Mouse (Mus musculus) midbrain, embryonic 10.5 days (tissue): ENCODE measurements around the gene Hpca. TPM values are rescaled to one million over a fixed set of nuclear protein-coding genes. Genes with fewer than 3 reads are reported as not detected.

Experiments
- DNase-seq: peaks from one replicate; pipeline ENCODE4 v3.0.0-alpha.2; 2017; ENCODE audit warnings: low spot score
- H3K27ac ChIP-seq: fragments of 300-500 bp; sonication (generic); replicated peaks from 2 replicates; pipeline ENCODE4 v1.5.1; 2016; ENCODE audit warnings: mild to moderate bottlenecking
- H3K27me3 ChIP-seq: fragments of 300-500 bp; sonication (generic); 2 replicates; pipeline ENCODE4 v1.6.1; 2016; ENCODE audit warnings: low read depth, mild to moderate bottlenecking; ENCODE audit not compliant: poor library complexity, severe bottlenecking
- H3K36me3 ChIP-seq: fragments of 300-500 bp; sonication (generic); 2 replicates; pipeline ENCODE4 v1.6.1; 2016; ENCODE audit warnings: mild to moderate bottlenecking, moderate library complexity
- H3K4me1 ChIP-seq: fragments of 300-500 bp; sonication (generic); 2 replicates; pipeline ENCODE4 v1.6.1; 2016
- H3K4me3 ChIP-seq: fragments of 300-500 bp; sonication (generic); 2 replicates; pipeline ENCODE4 v1.5.1; 2016; ENCODE audit warnings: mild to moderate bottlenecking, moderate library complexity
- H3K9me3 ChIP-seq: fragments of 300-500 bp; sonication (generic); replicated peaks from 2 replicates; pipeline ENCODE4 v1.6.1; 2016; ENCODE audit warnings: mild to moderate bottlenecking
- WGBS: fragments of 180-500 bp; shearing (Covaris S2); methylation state at CpG from one replicate; pipeline ENCODE4 v1.1.7; 2016; 5-methylcytosine and 5-hydroxymethylcytosine counted together
- polyA plus RNA-seq: library from polyadenylated mRNA; unstranded; fragments of >200 nt; fragmentation: Nextera tagmentation; extraction: Ambion mirVana; gene quantifications from 2 replicates; pipeline ENCODE4 v1.2.1, GENCODE M21; 2016

Gene Hpca
- polyA plus RNA-seq, 1 experiment from 2014 or later, result 1.4 TPM

- H3K27ac ChIP-seq, result peak overlapping the region; percentile 25
- peaks cover 26% of the 10 kb centered on the region for H3K4me1 ChIP-seq
- no peaks in the 10 kb centered on the region for H3K9me3 ChIP-seq
- 32% methylated on average over 28 of the region's 28 CpGs for WGBS
- H3K36me3 ChIP-seq, result no peaks in the 10 kb centered on the region
- DNase-seq, result peak; percentile 87
- H3K4me3 ChIP-seq, result 0 out of 2 replicates have a peak overlapping the region, but pooled peaks have one; percentile 12
- peaks cover 40% of the 10 kb centered on the region for H3K27me3 ChIP-seq
Observed at GRCm38 (mm10) chr4:129113083-129113988, 8.5 kb downstream of the Hpca start.

GRCm38 (mm10) chr4:129112231-129112630 is 9.6 kb downstream of the Hpca start:
- 64% methylated on average over 13 of the region's 13 CpGs for WGBS
- Histone ChIP-seq H3K27ac (no peak overlapping the region), H3K27me3 (peaks cover 46% of the 10 kb centered on the region)

GRCm38 (mm10) chr4:129111350-129111749 is 10.5 kb downstream of the Hpca start:
- 63% methylated on average over 11 of the region's 11 CpGs for WGBS
- no peak overlapping the region for H3K27ac ChIP-seq
- H3K36me3 ChIP-seq, result no peaks in the 10 kb centered on the region
- peaks cover 47% of the 10 kb centered on the region for H3K27me3 ChIP-seq
- no peak for DNase-seq
- no peaks in the 10 kb centered on the region for H3K9me3 ChIP-seq
- H3K4me1 ChIP-seq, result peaks cover 30% of the 10 kb centered on the region
- H3K4me3 ChIP-seq, result no peak overlapping the region

More at GRCm38 (mm10) chr4:129112231-129112630, 9.6 kb downstream of the Hpca start:
- Histone ChIP-seq H3K9me3 (no peaks in the 10 kb centered on the region), H3K4me1 (peaks cover 26% of the 10 kb centered on the region), H3K4me3 (no peak overlapping the region), H3K36me3 (no peaks in the 10 kb centered on the region)
- DNase-seq, result no peak

GRCm38 (mm10) chr4:129110804-129111203 is 11.0 kb downstream of the Hpca start:
- no peak overlapping the region for H3K4me3 ChIP-seq
- H3K4me1 ChIP-seq, result peaks cover 36% of the 10 kb centered on the region
- whole genome bisulfite sequencing, result 88% methylated on average over 6 of the region's 6 CpGs
- peaks cover 53% of the 10 kb centered on the region for H3K27me3 ChIP-seq
- H3K36me3 ChIP-seq, result no peaks in the 10 kb centered on the region
- no peak overlapping the region for H3K27ac ChIP-seq
- no peak for DNase-seq
- H3K9me3 ChIP-seq, result no peaks in the 10 kb centered on the region

- H3K4me3 ChIP-seq, result no peak overlapping the region
- H3K36me3 ChIP-seq, result no peaks in the 10 kb centered on the region
- peaks cover 55% of the 10 kb centered on the region for H3K27me3 ChIP-seq
- no peak for DNase-seq
- 94% methylated on average over 7 of the region's 7 CpGs for WGBS
- H3K4me1 ChIP-seq, result peaks cover 33% of the 10 kb centered on the region
- H3K9me3 ChIP-seq, result no peaks in the 10 kb centered on the region
- H3K27ac ChIP-seq, result no peak overlapping the region
Observed at GRCm38 (mm10) chr4:129108624-129109023, 13.2 kb downstream of the Hpca start.

GRCm38 (mm10) chr4:129107348-129107899 is 14.4 kb downstream of the Hpca start:
- Histone ChIP-seq H3K27ac (no peak overlapping the region), H3K4me1 (peaks cover 26% of the 10 kb centered on the region), H3K27me3 (peaks cover 58% of the 10 kb centered on the region), H3K36me3 (no peaks in the 10 kb centered on the region), H3K4me3 (no peak overlapping the region), H3K9me3 (no peaks in the 10 kb centered on the region)
- DNase-seq, result no peak
- 84% methylated on average over 10 of the region's 10 CpGs for WGBS

- H3K36me3 ChIP-seq, result no peaks in the 10 kb centered on the region
- no peak for DNase-seq
- H3K4me1 ChIP-seq, result peaks cover 21% of the 10 kb centered on the region
- no peak overlapping the region for H3K27ac ChIP-seq
- no peak overlapping the region for H3K4me3 ChIP-seq
- H3K27me3 ChIP-seq, result peaks cover 58% of the 10 kb centered on the region
- WGBS, result 20% methylated on average over 9 of the region's 9 CpGs
- H3K9me3 ChIP-seq, result no peaks in the 10 kb centered on the region
Observed at GRCm38 (mm10) chr4:129106073-129106472, 15.8 kb downstream of the Hpca start.

GRCm38 (mm10) chr4:129105356-129105755 is 16.5 kb downstream of the Hpca start, which contains the start of gene Tmem54:
Tmem54 (plus strand) TSS chr4:129105548.
- 1% methylated on average over 40 of the region's 40 CpGs for WGBS
- Histone ChIP-seq H3K27ac (no peak within 1 kb of the TSS; the same call in 1 of the 2 replicates), H3K9me3 (no peaks in the 10 kb centered on the region), H3K4me1 (peaks cover 21% of the 10 kb centered on the region), H3K36me3 (no peaks in the 10 kb centered on the region), H3K27me3 (peaks cover 58% of the 10 kb centered on the region), H3K4me3 (peak within 1 kb of the TSS; percentile 51)
- peak; percentile 34 for DNase-seq

GRCm38 (mm10) chr4:129102133-129102829 is 19.6 kb downstream of the Hpca start:
- no peak for DNase-seq
- peaks cover 18% of the 10 kb centered on the region for H3K4me1 ChIP-seq
- H3K27me3 ChIP-seq, result peaks cover 43% of the 10 kb centered on the region
- H3K4me3 ChIP-seq, result no peak overlapping the region
- H3K27ac ChIP-seq, result no peak overlapping the region
- H3K36me3 ChIP-seq, result no peaks in the 10 kb centered on the region
- no peaks in the 10 kb centered on the region for H3K9me3 ChIP-seq
- WGBS, result 91% methylated on average over 14 of the region's 14 CpGs

DNA sequence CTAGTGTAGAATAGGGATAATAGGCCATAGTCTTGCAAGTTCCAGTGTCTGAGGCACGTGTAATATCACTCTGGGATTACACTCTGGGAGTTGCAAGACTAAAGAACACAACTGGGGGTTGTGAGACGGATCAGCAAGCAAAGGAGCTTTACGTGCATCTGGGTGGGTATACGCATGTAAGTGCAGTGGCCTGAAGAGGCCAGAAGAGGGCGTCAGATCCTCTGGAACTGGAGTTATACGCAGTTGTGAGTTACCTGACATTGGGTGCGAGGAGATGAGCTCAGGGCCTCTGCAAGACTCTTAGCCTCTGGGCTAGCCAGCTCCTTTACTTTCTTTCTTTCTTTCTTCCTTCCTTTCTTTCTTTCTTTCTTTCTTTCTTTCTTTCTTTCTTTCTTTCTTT is 24.8 kb downstream of the Hpca start:
- Histone ChIP-seq H3K4me1 (no peaks in the 10 kb centered on the region), H3K27ac (no peak overlapping the region), H3K9me3 (no peaks in the 10 kb centered on the region), H3K27me3 (peaks cover 18% of the 10 kb centered on the region; the same call in 1 of the 2 replicates), H3K36me3 (no peaks in the 10 kb centered on the region), H3K4me3 (no peak overlapping the region)
- DNase-seq, result no peak
- WGBS, result 81% methylated on average over 7 of the region's 7 CpGs

DNA sequence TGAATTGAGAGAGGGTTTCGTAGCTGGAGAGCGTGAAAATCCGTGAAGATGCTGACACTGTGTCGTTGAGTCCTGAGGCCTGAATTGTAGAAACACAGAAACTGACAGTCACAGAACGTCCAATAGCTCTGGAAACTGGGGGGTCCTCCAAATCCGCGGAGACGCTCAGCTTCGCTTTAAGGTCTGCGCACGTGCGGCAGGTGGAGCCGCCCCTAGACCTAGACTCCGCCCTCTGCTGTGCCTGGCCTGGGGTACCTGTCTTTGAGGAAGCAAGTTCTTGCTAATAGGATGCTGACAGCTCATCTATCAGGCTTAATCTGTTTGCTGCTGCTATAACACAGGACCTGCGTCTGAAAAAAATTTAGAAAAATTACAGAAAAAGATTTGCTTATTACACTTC is 26.6 kb downstream of the Hpca start:
- Histone ChIP-seq H3K36me3 (no peaks in the 10 kb centered on the region), H3K27ac (no peak overlapping the region), H3K4me3 (no peak overlapping the region), H3K4me1 (no peaks in the 10 kb centered on the region), H3K27me3 (peaks cover 18% of the 10 kb centered on the region; the same call in 1 of the 2 replicates), H3K9me3 (no peaks in the 10 kb centered on the region)
- no peak for DNase-seq
- 32% methylated on average over 15 of the region's 15 CpGs for WGBS

DNA sequence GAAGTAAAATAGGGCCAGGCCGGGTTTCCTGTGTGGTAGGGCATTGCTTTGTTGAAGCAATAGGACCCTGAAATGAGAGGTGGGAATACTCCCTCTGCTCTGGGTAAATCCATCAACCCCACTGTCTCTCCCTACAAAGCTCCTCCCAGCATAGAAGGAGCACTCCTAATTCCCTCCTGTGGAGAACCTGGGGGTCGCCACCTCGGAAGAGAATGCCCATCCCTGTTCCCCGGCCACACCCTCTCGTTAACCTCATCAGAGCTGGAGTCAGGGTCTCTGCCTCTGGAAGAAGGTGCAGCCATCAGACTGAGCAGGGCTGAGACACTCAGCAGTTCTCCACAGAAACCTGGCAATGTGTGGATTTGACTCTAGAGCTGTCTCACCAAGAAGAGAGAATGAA is 34.0 kb downstream of the Hpca start:
- H3K4me1 ChIP-seq, result no peaks in the 10 kb centered on the region
- no peaks in the 10 kb centered on the region for H3K9me3 ChIP-seq
- peaks cover 22% of the 10 kb centered on the region for H3K36me3 ChIP-seq
- H3K4me3 ChIP-seq, result no peak overlapping the region
- DNase-seq, result no peak
- WGBS, result 58% methylated on average over 5 of the region's 5 CpGs
- no peak overlapping the region for H3K27ac ChIP-seq
- no peaks in the 10 kb centered on the region for H3K27me3 ChIP-seq
